Mouse (Mus musculus) spleen, adult 2 months (tissue): Measurements from ENCODE around the gene Ipmk. TPM values are rescaled to one million over a fixed set of nuclear protein-coding genes. Genes with fewer than 3 reads are reported as not detected.
A peak's percentile ranks its signal among the peaks of the same experiment; 100 is the strongest.

ENCODE experiments used
- DNase-seq, 2 experiments: peaks; one replicate each; pipeline versions ENCODE4 v3.0.0 to v3.0.0-alpha.2; 2012 to 2021; ENCODE audit warnings: low spot score in 2 of 2, low read depth in 1 of 2
- H3K27ac ChIP-seq: fragments of 200-500 bp; 2 replicates; pipeline ENCODE4 v1.5.1; 2012; ENCODE audit warnings: low read length, inconsistent platforms; ENCODE audit not compliant: insufficient read depth
- H3K27me3 ChIP-seq: fragments of 200-500 bp; 2 replicates; pipeline ENCODE4 v1.6.1; 2012; ENCODE audit warnings: mild to moderate bottlenecking, moderate library complexity, low read length, inconsistent platforms; ENCODE audit not compliant: control insufficient read depth, insufficient read depth
- H3K36me3 ChIP-seq: fragments of 200-500 bp; 2 replicates; pipeline ENCODE4 v1.6.1; 2012; ENCODE audit warnings: mild to moderate bottlenecking, low read length, inconsistent platforms; ENCODE audit not compliant: control insufficient read depth, insufficient read depth
- H3K4me1 ChIP-seq: fragments of 200-500 bp; 2 replicates; pipeline ENCODE4 v1.6.1; 2011; ENCODE audit warnings: inconsistent platforms; ENCODE audit not compliant: control insufficient read depth, insufficient read depth, insufficient read length
- H3K4me3 ChIP-seq: fragments of 200-500 bp; 2 replicates; pipeline ENCODE4 v1.5.1; 2011; ENCODE audit warnings: mild to moderate bottlenecking, inconsistent platforms; ENCODE audit not compliant: insufficient read depth, insufficient read length; ENCODE audit errors: extremely low read depth
- CTCF ChIP-seq: fragments of 200-500 bp; IDR thresholded peaks from 2 replicates; pipeline ENCODE4 v1.5.1; 2011; ENCODE audit warnings: mild to moderate bottlenecking, inconsistent platforms; ENCODE audit not compliant: insufficient read depth, insufficient read length, insufficient replicate concordance; ENCODE audit errors: extremely low read depth
- POLR2A ChIP-seq: fragments of 200-500 bp; IDR thresholded peaks from 2 replicates; pipeline ENCODE4 v1.6.1; 2011; ENCODE audit warnings: low read depth, low read length, inconsistent platforms
- WGBS: fragments of 180-500 bp; shearing (Covaris S2); methylation state at CpG from one replicate; pipeline ENCODE4 v1.1.7; 2018; 5-methylcytosine and 5-hydroxymethylcytosine counted together
- polyA plus RNA-seq: library from polyadenylated mRNA; depleted of rRNA; stranded (reverse); fragments of >200 nt; gene quantifications from 2 replicates; pipeline ENCODE4 v1.2.3, GENCODE M21; 2012

Gene Ipmk
- polyA plus RNA-seq, 1 experiment = 4.5 TPM

DNA sequence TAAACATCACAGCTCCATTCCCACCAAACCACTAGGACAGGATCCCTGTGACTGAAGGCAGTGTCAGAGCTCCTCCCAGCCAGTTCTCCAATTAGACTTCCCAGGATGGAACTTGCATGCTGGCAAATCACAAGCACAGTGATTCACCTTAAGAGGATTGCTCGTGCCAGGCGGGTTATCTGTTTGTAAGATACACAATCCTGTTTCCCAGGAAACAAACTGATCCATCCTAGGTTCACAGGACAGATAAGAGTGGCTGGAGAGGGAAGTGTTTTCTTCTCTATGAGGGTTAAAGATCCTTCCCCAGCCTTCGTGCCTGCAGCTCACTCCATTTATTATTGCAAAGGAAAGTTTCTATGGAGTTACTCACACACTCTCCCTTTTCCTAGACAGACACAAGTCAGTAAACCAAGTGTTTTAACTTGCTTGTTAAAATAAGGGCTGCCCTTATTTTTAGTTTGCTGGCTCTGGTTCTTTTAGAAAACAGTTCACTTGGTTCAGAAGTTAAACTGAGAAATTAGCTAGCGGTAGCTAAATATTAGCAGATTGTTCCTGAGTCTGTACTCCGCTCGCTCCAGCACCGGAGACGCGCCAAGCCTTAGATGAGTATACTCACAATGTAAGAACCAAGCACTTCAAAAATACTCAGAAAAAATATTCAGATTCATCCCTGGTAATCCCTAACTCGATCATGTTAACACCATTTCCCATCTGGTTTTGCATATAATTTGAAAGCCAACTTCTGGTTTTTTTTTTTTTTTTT, 51.0 kb downstream of the Ipmk start:
- Histone ChIP-seq H3K27me3 (no peaks in the 10 kb centered on the region), H3K4me3 (no peak overlapping the region), H3K36me3 (no peaks in the 10 kb centered on the region), H3K4me1 (no peaks in the 10 kb centered on the region), H3K27ac (no peak overlapping the region)
- no peak for TF ChIP-seq POLR2A
- TF ChIP-seq CTCF = no peak
- DNase-seq = no peak
- 72% methylated on average over 10 of the region's 10 CpGs for WGBS

DNA sequence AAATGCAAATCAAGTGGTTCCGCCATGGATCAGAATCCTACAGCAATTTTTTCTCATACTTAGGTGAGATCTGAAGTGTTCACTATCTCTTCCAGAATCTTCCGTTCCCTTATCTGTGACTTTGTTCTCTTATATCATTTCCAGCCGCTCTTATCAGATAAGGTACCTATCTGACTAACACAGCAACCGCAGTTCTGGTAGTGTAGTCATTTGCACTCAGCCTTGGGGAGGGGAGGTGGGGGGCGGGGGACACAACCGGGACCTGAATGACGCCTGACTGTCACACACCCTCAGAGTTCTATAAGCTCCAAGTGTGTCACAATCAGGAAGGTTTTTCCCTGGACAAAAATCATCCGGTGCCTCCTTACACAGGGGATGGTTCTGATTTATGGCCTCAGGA, 51.8 kb downstream of the Ipmk start:
- Histone ChIP-seq H3K27me3 (no peaks in the 10 kb centered on the region), H3K36me3 (no peaks in the 10 kb centered on the region), H3K27ac (no peak overlapping the region), H3K4me3 (no peak overlapping the region), H3K4me1 (no peaks in the 10 kb centered on the region)
- 40% methylated on average over 8 of the region's 8 CpGs for WGBS
- TF ChIP-seq CTCF (no peak), POLR2A (no peak)
- no peak for DNase-seq

DNA sequence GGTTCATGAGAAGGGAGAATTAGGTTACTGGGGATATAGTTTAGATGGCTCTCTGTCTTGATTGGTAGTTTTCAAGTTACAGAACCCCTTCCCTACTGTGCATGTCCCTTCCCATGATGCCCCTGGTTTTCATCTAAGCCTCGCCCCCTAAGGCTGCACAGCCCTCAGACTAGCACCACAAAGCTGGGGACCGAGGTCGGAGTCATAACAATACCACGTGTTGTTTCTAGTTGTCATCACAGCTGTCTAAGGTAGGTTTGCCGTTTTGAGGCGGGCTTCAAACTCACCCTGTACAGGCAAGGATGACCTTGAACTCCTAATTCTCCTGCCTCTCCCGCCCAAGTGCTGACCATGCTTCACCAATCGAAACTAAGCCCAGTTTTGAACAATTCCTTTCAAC, 52.4 kb downstream of the Ipmk start:
- no peak overlapping the region for H3K4me3 ChIP-seq
- no peak overlapping the region for H3K27ac ChIP-seq
- no peaks in the 10 kb centered on the region for H3K36me3 ChIP-seq
- H3K4me1 ChIP-seq = no peaks in the 10 kb centered on the region
- no peaks in the 10 kb centered on the region for H3K27me3 ChIP-seq
- 72% methylated on average over 8 of the region's 8 CpGs for WGBS
- TF ChIP-seq POLR2A (no peak), CTCF (no peak)
- DNase-seq = no peak

DNA sequence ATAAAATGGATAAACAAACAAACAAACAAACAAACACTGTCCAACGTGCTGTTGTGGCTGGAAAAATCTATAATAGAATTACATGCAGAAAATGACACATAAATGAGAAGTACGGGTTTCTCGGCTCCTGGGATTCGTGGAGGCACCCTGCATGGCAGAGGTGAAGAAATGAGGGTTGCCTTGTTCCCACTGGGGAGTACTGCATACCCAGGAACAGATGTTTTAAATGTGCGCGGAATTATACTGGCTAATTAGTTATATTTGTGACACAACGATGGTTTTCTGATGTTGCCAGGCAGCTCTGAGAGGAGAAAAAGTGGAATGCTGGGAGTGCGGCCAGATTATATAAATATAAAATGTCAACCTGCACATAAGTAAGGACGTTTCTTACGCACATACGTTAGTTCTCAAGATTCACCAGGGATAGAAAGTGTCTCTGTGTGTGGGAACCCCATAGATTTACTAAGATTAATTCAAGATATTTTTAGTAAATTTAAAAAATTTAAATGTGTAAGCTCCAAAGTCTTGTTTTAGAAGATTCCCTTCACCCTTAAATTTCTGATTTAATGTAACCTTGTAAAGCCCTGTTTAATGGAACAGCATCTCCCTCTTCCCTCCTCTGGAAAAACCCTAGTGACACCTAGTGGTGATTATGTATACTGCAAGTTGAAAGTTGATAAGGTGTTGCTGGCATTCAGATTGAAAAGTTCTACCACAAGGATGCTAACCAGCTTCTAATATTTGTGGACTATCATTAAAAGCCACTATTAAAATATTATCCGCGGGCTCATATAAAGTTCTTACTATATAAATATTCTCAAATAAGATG, 53.5 kb downstream of the Ipmk start:
- Histone ChIP-seq H3K4me1 (no peaks in the 10 kb centered on the region), H3K27me3 (no peaks in the 10 kb centered on the region), H3K4me3 (no peak overlapping the region), H3K36me3 (no peaks in the 10 kb centered on the region), H3K27ac (no peak overlapping the region)
- peak in 1 of 2 experiments; percentile 26 for DNase-seq
- TF ChIP-seq CTCF = no peak
- TF ChIP-seq POLR2A = no peak
- 71% methylated on average over 13 of the region's 13 CpGs for WGBS

DNA sequence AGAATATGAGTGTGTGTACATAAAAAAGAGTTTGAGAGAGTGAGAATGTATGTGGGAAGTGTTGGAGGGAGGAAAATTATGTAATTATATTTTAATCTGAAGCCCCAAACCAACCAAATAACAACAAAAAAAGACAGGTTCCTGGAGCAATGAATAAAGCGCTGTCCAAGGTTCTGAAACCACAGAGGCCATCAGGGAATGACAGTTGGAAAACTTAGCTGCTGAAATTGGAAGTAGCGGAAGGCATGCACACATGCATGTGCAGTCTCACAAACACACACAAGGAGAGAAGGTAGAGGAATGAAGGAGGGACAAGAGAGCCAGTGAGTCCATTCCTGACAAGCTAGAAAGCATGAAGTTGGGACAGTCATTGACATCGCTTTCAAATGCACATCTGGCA, 56.1 kb downstream of the Ipmk start:
- H3K27ac ChIP-seq = no peak overlapping the region
- TF ChIP-seq CTCF (no peak), POLR2A (no peak)
- no peak for DNase-seq
- H3K4me1 ChIP-seq = no peaks in the 10 kb centered on the region
- H3K36me3 ChIP-seq = no peaks in the 10 kb centered on the region
- no peak overlapping the region for H3K4me3 ChIP-seq
- 64% methylated on average over 3 of the region's 3 CpGs for WGBS
- no peaks in the 10 kb centered on the region for H3K27me3 ChIP-seq

DNA sequence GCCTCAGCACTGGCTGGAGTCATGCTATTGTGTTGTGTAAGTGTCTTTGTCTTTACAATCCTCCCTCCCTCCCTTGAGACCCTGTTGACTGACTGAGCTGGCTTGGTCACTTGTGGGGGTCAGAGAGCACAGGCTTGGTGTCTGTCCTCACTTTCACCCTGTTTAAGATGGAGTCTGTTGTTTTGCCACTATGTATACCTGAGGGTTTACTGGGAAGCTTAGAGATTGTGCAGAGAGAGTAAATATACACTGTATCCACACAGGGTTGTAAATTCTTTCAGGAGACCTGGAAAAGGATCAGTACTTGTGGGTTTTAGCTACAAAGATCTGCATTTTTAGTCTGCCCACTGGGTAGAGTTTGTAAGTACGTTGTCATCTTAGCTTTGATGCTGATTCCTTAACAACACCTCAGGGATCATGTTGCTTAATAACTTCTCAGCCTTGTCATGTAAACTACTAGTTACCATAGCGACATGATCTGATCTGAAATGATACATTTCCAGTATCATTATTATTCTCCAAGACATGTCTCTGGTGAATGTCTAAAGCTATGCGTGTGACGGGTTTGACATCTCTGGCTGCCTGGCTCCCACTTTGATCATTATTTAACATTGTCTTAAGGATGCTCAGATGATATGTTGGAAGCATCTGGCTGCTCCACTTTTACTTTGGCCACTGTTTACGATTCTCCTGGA, 58.1 kb downstream of the Ipmk start:
- TF ChIP-seq CTCF (no peak), POLR2A (no peak)
- H3K27ac ChIP-seq = no peak overlapping the region
- no peaks in the 10 kb centered on the region for H3K27me3 ChIP-seq
- no peak for DNase-seq
- no peaks in the 10 kb centered on the region for H3K36me3 ChIP-seq
- no peak overlapping the region for H3K4me3 ChIP-seq
- H3K4me1 ChIP-seq = no peaks in the 10 kb centered on the region
- 88% methylated on average over 5 of the region's 5 CpGs for WGBS
